Mouse (Mus musculus): Measurements from ENCODE around the gene Pam16.
A peak's percentile ranks its signal among the peaks of the same experiment; 100 is the strongest.

The Pam16 gene

DNA sequence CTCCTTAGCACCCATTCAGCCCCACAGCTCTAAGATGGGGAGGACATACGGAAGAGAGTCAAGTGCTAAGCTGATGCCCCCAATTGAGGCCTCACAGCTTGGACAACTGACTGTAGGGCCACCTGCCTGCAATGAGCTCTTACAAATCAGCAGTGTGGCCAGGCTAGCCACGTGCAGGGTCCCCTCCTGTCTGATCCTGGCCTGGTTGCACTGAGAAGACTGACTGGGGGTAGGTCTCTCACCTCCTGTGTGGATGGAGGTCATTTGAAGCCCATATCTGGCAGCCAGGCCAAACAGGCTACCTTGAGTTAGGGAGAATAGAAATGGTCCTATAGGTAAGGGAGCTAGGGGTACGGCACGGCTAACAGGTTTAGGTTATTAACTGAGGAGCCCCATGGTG is 21.1 kb upstream of the Pam16 start:
- DNase-seq = no peak

DNA sequence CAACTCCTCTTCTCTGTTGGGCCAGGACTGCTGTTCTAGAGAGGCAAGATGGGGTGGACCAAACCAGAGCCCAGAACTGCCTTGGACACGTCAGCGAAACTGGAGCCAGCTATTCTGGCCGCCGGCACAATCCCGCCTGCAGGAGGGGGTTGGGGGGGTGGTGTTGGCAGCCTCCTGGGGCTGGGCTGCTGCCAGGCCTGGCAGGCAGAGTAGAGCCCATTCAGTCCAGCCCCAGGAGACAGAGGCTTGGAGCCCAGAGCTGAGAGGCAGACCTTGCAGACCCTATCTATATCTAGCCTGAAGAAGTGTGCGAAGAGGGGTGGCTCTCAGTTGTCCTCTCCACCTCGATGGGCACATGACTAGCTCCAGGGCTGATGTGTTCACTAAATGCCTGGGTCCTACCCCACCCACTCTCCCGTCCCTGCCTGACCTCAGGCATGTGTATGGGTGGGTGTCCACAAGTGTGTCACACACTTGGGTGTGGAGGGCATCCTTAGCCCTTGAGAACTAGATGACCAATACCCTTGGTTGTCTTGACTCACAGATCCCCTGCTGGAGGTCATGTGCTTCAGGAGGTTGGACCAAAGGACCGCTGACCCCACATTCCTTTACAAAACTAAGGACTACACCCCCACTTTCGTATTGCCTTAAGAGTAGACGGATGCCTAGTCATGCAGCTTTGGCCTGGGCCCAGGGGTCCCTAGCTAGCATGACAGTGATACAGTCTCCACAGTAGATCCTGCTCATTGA is 19.1 kb upstream of the Pam16 start:
- DNase-seq = peak; percentile 93

DNA sequence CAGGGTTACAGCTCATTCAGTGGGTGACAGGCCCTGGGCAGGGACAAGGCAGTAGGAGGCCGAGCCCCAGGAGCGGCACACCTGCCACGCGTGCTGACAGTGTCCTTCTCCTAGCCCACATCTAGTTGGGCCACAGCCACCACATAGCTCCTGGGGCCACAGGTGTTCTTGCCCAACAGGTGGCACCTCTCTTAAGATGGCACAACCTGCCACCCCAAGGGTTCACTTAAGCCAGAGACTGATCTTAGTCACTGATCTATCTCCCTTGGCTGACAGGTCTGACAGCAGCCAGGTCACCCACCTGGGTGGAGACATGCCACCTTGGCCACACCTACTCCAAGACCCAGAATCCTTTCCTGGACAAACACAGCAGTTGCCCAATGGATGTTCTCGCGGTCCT is 18.1 kb upstream of the Pam16 start:
- DNase-seq = peak; percentile 43

DNA sequence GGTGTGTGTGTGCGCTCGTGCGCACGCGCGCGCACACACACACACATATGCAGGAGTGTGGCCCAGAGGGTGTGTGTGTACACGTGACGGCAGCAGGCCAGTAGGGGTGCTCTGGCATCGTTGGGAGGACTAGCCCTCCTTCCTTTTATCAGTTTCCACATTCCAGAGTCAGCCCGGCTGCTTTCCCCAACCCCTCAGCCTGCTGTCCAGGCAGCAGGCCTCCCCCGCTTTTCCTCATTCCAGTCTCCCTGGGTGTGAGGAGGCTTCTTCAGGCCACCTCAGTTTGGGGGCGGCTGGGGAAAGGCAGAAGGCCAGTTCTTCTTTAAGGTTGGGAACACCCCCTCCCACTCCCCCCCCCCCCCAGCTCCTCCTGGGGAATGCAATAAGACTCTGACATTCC is 17.4 kb upstream of the Pam16 start:
- peak; percentile 89 for DNase-seq

DNA sequence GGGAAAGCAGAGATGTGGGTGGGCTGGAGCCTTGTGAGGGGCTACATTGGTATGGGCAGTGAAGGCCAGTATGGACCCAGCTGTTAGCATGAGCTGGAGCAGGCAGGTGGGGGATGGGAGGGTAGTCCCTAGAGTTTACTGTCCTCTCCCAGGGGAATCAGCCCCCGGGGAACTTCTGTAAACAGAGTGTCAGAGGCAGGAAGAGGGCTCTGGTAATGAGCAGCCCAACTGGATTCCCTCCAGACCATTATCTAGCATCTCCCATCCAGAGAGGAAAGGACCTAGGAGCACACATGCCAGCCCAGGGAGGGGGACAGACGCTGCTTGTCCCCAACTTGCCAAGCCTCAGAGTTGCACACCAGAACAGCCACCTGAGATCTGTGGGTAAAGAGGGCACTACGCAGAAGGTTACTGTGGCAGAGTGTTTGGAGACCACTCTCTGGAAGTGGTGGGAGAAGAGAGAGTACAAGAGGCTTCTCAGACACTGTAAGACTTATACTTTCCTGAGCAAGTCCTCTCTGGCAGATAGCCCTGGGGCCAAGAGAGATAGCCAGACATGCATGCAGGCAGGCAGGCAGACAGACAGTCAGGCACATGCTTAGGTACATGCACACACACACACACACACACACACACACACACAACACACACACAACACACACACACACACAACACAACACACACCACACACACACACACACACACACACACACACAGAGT is 16.5 kb upstream of the Pam16 start:
- peak; percentile 88 for DNase-seq

DNA sequence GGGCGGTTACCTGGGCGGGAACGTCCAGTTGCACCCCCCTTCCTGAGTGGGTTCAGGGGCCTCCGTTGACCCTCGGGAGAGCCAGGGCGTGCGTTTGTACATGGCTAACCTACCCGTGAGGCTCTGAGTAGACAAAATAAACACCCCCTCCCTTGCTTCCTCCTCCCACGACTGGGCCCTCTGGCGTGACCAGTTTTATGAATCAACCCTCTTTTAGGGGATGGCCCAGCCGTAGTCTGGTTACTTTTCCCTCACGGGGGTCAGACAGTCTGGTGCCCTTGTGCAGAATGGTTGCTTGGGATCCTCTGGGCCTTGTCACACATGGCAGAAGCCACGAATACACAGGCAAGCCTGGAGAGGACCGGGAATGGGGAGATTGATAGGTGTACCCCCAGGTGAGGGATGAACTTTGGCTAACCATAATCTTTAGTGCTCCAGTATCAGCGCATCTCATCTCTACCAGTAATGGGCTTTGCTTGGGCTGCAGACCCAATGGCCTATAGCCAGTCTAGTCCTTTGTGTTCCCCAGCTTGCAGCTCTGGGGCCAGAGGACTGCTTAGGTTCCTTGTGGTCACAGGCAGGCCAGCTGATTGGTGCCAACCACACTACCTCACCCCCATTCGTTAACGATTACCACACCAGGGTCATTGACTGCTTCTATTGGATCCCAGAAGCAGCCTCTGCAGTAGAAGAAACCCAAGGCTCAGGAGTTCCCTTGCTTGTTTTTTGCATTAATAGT is 15.6 kb upstream of the Pam16 start:
- peak; percentile 68 for DNase-seq

DNA sequence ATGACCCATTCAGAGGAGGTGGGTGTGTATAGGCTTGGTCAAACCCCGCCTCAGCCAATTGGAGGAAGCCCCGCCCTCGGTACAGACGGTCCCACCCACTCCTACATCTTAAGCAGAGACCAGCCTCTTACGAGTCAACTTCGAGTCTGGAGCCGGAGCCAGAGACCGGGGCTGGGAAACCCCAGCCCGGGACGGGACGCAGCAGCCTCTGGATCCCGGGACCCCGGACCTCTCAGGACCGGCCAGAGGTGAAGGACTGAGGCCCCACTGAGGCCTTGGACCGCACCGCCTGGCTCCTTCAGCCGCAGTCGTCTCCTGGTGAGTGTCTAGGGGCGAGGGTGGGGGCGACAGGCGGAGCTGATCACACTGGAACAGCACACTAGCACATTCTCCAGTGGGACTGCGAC is 15.0 kb upstream of the Pam16 start, which contains the start of the genes Vasn and Dnaja3:
Gene Vasn, plus strand, starts transcription at position 111 of the 407 bp plus-strand sequence.
Gene Dnaja3, plus strand, starts transcription at position 159 of the 407 bp plus-strand sequence.
- peak; percentile 97 for DNase-seq

DNA sequence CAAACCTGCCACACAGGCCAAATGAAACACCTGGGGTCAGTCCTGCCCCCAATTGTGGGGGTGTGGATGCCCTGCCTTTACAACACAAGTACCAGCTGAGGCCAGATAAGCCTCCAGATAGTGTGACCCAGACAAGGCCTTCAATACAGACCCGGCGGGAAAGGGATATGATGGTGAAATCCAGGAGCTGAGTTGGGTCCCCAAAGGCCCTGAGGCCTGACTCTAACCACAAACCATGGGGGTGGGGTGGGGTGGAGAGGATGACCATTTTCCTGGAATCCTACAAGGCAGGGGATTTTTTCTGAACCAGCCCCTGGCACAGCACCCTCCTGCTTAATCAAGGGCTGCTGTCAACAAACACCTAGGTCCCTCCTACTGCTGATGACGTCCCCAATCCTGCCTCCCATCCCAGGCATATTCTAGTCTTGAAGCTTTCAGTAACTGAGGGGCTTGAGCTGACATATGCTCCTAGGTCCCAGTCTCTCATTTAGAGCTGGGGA is 14.2 kb upstream of the Pam16 start:
- DNase-seq = no peak

DNA sequence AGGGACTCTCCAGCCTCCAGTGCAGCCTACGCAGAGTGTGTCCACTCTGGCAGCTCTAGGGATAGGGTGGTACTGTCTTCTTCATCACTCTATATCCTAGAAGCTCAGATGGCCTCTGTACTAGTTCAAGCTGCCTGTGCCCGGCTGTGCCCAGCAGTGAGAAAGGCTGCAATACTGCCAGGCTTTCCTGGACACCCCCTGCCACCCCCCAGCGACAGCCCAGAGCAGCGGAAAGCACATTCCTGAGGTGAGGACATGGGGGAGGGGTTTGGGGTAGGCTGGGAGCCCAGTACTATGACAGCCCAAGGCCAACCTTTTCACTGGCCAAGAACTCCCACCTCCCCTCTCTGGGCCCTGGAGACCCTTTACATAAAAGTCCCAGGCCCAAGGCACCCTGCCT is 11.0 kb upstream of the Pam16 start:
- no peak for DNase-seq

DNA sequence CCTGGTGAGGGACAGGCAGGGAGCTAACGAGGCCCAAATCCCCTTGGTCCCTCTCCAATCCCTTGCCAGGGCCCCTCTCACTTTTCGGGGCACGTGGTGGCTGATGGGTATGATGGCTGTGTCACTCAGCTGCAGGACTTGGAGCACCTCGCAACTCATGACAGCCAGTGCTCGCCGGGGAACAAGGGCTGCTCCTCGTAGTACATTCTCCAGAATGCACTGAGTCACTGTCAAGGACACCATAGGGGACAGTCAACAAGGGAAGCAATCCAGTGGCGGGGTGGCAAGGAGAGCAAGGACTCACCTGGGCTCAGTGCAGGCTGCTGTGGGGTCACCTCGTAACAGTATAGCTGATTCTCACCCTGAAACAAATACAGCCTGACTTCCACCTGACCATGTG is 9.9 kb upstream of the Pam16 start:
- no peak for DNase-seq

DNA sequence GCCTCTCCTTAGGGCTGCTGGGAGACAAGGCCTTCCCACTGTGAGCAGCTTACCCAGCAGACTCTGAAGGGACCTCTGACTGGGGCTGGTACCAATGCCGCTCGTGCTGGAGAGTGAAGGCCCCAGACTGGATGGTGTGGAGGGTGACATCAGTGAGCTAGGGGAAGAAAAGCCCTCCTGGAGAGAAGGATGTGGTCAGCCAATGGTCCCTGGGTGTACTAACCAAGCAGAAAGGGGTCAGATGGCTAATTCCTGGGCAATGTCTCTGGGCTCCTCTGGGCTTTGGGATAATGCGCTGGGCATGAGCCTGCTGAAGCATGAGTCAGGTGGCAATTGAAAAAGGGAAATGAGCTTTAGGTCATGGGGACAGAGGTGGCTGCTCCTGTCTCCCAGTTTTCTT is 8.9 kb upstream of the Pam16 start:
- DNase-seq = no peak

DNA sequence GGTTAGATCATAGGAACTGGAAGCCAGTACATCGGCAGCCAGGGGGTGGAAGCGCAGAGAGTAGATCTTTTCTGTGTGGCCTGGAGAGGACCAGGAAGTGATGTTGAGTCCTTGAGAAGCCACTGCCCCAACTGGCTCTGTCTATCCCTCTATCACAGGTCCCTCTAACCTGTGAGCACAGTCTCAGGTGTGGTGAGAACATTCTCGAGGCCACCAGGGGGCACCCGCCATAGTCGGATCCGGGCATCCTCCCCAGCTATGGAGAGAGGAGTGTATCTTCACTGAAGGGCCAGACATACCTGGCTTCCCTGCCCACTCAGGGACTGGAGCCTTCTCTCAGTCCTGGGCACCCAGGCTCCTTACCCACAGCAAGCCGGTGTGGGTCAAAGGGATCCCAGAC is 7.3 kb upstream of the Pam16 start:
- peak; percentile 61 for DNase-seq

DNA sequence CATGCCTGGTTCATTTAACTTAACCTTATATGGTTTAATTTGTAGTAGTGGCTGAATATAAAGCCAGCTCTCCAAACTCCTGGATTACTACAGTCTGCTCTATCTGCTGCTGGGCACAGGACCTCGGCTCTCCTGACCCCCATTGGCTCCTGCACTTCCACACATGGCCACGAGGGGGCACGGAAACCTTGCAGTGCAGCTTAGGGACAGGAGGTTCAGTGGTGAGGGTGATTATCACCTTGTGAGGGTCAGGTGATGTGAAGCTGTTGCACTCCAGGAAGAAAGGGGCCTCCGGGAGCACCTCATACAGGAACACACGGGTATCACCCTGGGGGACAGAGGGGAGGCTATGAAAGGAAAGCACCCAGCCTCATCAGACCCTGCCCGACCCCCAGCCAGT is 5.2 kb upstream of the Pam16 start:
- peak; percentile 90 for DNase-seq

DNA sequence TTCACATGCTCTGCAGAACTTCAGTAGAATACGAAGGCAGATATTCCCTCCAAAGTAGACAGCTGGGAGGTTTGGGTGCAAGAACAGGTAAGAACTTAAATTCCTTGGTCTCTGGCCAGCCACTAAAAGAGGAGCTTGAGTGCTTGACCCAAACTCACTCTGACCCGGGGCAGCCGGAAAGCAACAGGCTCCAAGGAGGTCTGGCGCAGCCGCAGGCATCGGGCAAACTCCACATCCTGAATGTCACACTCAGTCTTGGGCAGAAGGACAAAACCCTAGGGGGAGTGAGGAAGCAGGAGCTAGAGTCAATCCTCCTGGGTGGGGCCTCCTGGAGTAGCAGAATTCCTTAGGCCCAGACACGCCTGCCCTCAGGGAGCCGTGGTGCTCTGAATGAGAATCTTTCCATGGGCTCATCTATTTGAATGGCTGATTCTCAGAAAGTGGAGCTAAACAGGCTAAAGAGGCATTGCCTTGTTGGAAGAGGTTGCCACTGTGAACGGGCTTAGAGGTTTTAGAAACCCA is 4.2 kb upstream of the Pam16 start:
- DNase-seq = no peak

DNA sequence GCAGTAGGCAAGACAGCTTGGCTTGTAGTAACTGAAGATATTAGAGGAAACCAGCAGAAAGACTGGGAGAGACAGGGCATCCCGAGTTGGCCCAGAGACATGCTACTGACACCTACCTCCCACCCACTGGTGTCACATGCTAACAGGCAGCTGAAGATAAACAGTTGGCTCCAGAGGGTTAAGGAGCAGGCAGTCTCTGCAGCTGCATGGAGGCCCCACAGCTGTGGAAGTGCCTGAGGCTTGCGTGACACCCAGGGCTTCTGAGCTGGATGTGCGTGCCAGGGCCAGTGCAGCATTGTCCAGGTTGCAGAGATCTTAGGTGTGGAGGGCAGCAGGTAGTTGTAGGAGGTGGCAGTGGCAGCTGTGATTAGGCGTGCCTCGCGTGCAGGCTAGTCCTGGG is 2.3 kb upstream of the Pam16 start:
- DNase-seq = no peak

DNA sequence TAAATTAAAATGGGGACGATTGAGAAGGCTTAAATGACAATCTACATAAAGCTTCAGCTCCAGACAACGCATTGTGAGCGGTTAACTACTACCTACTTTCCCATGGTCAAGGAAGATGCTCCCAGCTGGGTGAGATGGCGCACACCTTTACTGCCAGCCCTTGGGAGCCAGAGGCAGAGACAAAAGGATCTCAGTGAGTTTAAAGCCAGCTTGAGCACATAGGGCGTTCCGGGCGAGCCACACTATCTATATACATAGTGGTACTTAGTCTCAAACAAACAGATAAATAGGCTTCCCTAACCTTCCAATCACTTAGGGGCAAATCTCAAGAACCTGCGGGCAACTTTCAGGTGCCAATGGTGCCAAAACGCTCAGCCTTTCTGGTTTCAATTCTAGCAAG is 714 bp downstream of the Pam16 start:
- no peak for DNase-seq

DNA sequence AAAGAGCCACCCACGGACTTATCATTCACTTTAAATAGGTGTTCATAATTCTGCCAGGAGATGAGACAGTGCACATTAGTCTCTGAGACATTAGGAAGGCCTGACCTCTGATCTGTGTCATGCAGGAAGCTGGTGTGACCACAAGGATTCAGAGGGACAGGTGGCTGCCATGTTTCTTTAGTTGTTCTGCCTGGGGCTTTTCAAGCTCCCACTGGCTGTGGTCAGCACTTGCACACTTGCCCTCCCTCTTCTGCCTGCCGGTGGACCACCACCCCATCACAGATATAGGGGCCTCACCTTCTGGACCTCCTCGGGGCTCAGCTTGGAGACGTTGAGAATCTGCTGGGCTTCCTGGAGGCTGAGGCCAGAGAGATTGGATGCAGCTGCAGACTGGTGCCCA is 8.0 kb downstream of the Pam16 start:
- no peak for DNase-seq

DNA sequence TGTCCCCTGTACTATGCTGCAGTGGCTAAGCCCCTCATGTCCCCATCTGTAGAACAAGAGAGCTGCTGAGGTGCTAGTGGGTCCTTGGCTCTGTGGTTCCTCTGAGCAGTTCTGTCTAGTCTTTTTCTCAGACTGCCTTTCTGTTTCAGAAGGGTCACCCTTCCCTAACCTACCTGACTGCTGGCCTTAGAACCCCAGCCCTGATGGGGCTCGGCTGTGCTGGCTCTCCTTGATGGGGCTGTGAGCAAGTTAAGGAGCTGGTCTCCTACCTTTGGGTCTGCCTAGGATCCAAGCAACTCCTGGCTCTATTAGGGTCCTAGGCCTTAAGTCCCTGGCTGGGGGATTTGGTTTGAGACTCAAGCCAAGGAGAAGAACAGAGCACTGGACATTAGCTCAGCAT is 9.5 kb downstream of the Pam16 start:
- no peak for DNase-seq

DNA sequence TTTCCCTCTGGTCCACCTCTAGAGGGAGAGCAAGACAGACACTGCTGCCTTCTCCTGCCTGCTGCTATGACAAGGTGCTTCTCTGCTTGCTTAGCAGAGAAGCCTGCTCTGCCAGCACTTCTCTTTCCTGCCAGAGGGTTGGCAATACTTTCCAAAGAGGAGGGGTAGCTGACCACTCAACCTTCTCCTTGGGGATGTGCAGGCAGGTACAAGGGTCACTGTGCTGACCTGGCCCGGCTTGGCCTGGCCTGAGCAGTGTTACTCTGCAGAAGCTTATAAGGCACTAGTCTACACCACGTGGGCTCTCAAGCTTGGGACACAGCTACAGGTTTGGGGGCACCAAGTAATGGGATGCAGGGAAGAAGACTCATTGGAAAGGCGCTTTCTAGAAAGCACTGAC is 10.1 kb downstream of the Pam16 start:
- no peak for DNase-seq

DNA sequence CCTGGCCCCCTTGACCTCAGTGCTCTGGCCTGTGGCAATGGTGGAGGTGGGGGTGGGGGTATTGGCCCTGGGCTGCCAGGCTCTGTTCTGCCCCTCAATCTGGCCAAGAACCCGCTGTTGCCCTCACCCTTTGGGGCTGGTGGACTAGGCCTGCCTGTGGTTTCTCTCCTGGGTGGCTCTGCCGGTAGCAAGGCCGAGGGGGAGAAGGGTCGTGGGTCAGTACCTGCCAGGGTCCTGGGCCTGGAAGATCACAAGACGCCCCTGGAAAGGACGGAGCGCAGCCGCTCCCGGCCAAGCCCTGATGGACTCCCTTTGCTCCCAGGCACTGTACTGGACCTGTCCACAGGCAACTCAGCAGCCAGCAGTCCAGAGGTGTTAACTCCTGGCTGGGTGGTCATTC is 11.1 kb downstream of the Pam16 start:
- no peak for DNase-seq

DNA sequence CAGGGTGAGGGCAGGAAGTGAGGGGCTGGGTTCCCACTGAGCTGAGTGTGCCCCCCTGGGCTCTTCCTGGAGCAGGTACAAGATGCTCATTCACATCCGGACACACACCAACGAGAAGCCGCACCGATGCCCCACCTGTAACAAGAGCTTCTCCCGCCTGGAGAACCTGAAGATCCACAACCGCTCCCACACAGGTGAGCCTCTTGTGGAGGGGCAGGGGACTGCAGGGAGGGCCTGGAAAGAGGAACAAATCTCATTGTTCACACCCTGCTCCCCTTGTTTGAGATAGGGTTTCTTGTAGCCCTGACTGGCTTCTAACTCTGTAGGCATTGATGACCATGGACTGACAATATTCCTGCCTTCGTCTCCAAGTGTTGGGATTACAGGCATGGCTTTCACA is 13.1 kb downstream of the Pam16 start:
- no peak for DNase-seq

DNA sequence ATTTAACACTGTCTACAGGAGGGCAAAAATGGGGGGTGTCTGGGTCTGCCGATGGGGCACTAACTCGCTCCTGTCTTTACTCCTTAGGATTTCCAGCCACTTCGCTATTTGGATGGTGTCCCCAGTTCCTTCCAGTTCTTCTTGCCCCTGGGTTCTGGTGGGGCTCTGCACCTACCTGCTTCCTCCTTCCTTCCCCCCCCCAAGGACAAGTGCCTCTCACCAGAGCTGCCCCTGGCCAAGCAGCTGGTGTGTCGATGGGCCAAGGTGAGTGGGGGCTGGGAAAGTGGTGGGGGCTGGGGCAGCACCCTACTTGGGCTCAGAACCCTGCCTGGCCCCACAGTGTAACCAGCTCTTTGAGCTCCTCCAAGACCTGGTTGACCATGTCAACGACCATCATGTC is 13.6 kb downstream of the Pam16 start:
- no peak for DNase-seq

DNA sequence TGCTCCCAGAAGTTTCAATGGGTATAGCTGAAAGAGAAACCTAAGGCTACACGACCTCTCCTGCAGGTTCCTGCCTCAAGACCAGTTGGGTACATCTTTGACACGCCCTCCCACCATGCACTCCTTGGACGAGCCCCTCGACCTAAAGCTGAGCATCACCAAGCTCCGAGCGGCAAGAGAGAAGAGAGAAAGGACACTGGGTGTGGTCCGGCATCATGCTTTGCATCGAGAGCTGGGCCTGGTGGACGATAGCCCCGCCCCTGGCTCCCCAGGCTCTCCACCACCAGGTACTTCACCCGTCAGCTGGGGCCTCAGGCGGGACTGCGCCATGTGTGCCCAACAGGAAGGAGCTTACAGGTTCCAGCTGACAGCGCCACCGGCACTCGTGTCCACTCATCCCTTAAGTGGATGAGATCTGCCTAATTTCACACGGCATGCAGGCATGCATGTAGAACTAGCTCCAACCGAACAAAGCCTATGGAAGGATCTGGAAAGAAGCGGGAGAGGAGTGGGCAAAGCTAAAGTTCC is 16.2 kb downstream of the Pam16 start:
- peak; percentile 40 for DNase-seq
